Mouse (Mus musculus) frontal cortex, adult (tissue): ENCODE results near the gene Mcoln2.
"Not testable (repeated sequence)": the region's sequence is repeated elsewhere in the genome, so short reads cannot be mapped to it uniquely, and the experiment has no call there.

Experiments
- ATAC-seq: cut with Nextera tagmentation; 2 replicates; pipeline ENCODE4 v1.9.2; 2017; ENCODE audit warnings: mild to moderate bottlenecking, moderate library complexity, mixed read lengths; ENCODE audit not compliant: low TSS enrichment

The Mcoln2 gene

DNA sequence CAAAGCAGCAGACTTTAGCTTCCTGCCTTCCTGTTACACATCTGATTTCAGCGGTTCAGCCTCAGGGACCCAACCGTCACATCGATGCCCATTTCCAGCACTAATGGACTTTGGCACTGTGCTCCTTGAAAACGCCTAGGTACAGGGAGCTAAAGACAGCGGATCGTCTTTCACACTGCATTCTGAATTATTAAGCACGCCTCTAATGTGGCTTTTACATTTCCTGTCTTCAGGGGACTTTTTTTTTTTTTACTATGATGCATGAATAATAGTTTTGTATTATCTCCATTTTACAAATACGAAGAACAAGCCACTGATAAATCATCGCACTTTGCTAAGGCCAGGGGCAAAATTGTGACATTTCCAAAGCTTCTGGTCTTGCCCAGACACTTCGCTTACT, 36.4 kb downstream of the Mcoln2 start:
- ATAC-seq: no peak

DNA sequence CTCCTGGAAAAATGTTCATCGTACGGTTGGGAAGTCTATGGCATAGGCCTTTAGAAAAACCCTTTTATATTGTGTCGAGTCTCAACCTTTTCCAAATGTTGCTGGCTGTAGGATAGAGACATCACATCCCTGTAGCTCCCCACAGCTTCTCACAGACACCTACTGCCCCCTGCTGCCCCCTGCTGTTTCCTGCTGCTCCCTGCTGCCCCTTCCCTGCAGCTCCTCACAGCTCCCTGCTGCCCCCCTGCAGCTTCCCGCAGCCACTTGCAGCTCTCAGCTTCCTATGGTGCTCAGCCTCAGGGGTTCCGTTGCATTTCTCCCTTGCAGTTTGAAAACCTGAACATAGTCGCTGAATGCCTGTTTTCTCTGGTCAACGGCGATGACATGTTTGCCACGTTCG, 40.3 kb downstream of the Mcoln2 start:
- ATAC-seq: no peak

DNA sequence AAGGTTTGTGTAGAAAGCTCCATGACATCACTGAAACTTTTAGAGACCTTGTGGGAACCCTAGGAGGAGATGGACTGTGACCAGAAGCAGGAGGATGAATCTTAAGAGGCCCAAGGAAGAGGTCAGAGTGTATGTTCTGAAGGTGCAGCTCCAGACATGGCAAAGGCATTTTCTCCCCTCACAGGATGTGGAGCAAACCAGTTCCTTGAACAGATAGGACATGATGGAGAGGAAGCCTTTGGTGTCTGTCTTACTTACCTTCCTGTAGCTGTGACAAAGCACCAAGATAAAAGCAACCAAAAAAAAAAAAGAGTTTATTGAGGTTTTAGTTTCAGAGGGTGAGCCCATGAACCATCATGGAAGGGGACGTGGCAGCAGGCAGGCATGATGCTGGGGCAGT, 42.9 kb downstream of the Mcoln2 start:
- no peak for ATAC-seq

- ATAC-seq: no peak
Measured at GRCm38 (mm10) chr3:146195153-146195552, 45.5 kb downstream of the Mcoln2 start.

GRCm38 (mm10) chr3:146196301-146196700, 46.7 kb downstream of the Mcoln2 start:
- ATAC-seq: no peak

DNA sequence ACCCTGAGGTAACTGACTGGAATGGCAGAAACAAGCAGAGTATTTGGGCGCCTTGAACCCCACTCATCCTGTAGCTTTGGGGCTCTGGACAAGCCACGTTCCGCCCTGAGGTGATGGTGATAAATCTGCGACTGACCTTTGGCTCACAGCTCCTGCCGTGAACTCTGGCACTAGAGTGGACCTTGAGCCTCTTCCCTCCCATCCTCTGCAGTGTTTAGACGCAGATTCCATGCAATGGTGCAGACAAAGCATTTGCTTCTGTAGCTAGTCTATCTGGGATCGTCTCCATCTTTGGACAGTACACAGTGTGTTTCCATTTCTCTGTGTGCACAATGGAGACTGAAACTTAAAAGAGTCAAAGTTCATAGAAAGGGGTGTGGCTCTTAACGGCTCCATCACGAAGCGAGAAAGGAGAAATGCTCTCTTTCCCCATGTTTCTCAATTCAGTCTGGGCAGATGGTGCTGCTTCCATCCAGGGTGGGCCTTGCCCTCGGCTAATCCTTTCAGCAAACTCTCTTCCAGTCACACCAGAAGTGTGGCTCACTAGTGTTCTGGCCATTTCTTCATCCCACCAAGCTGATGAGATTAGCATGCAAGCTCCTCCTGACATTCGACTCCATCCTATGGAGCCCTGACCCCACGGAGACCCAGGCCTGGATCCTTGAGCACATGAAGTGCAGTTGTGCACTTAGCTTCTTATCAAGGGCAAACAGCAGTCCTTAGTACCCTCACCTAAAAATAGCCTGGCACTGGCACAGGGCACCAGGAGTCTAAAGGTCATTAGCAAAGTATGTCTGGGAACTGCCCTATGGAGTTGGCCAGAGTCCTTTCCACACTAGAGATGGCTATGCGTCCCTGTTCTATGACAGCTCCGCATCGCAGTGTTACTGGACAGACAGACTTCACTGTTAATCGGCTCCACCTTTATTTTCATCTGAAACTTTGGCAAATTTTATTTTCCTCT, 47.4 kb downstream of the Mcoln2 start:
- ATAC-seq: no peak

DNA sequence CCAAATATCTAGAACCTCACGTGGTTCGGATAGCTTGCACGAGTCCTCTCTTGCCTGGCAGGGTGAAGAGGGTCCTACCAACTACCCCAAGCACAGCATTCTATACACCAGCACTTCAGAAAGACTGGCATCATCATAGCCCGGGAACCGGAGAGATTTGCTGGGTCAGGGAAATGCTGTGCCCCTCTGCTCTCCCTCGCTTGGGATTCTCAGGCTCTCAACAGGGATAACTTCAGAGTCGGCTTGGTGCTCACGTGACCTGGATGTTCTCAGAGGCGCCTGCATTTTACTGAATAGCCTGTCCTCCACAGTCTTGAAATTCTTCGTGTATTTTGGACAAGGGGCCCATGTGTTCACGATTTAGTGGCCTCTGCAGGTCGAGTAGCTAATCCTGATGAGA, 48.2 kb downstream of the Mcoln2 start:
- no peak for ATAC-seq

- ATAC-seq: no peak
Measured at GRCm38 (mm10) chr3:146198803-146199481, 49.3 kb downstream of the Mcoln2 start.

DNA sequence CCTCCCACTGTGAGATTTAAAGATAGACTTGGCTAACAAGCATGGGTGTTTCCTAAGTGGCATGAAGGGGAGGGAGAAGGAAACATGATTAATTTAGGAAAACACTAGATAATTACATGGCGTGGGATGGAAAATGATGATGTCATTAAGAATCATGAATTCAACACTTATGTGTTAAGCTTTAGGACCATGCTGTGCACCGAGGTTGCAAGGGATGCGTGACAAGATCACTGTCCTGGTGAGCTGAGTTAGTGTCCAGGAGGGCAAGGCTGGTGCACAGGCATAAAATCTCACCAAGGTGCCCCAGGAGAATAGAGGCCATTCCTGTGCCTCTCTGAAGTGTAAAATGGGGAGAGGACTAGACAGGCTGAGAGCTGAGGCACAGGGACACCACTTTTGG, 49.9 kb downstream of the Mcoln2 start:
- no peak for ATAC-seq

DNA sequence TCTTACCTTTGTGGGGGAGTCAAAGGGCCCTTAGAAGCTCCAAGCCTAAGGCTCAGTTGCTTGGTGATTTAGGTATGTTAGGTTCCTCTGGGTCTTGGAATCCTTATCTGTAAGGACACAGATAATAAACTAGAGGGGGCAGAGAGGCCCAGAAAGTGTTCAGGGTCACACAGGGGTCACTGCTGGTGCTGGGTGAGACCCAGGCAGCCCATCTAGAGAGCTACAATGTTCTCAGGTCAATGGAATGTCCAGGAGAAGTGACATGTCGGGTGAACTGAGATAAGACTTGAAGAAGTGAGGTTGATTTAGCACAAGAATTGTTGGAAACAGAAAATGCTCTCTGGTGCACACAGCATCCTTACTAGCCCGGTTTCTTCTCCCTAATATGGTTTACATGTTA, 54.7 kb downstream of the Mcoln2 start:
- ATAC-seq: no peak

DNA sequence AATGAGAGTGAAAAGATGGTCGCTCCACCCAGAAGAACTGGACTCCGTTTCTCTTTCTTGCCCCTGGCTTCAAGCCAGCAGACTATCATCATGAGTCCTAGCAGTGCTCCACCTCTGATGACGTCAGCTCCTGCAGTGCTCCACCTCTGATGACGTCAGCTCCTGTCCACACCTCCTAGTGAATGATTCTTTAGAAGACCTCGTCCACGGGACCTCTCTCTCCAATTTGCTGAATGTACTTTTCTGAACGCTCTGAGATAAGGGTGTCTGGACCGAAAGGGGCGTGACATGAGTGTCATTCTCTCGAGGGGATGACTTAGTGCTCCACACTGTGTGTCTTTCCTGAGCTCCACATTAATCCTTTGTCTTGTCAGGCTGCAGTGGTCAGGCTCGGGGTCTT, 55.7 kb downstream of the Mcoln2 start:
- ATAC-seq: no peak

GRCm38 (mm10) chr3:146206635-146207034, 57.0 kb downstream of the Mcoln2 start:
- ATAC-seq: no peak

DNA sequence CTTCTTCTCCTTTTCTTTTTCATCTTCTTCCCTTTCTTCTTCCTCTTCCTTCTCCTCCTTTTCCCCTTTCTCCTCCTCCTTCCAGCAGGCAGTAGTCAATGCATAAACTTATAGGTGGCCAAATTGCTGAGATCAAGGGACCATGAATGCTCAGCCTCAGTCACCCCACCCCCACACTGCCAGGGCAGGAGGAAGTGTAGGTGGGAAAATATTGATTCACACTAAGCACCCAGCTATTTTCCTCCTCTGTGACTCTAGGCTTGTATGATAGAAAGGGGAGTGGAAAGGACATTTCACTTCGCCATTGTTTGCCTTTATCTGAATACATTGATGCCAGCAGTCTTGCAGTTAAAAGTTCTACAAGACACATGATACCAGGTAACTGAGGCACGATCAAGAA, 57.8 kb downstream of the Mcoln2 start:
- ATAC-seq: no peak

DNA sequence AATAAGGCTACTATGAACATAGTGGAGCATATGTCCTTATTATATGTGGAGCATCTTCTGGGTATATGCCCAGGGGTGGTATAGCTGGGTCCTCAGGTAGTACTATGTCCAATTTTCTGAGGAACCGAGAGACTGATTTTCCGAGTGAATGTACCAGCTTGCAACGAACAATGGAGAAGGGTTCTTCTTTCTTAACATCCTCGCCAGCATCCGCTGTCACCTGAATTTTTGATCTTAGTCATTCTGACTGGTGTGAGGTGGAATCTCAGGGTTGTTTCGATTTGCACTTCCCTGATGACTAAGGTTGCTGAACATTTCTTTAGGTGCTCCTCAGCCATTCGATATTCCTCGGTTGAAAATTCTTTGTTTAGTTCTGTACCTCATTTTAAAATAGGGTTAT, 60.1 kb downstream of the Mcoln2 start:
- ATAC-seq: not testable (repeated sequence)

GRCm38 (mm10) chr3:146211141-146211747, 61.6 kb downstream of the Mcoln2 start:
- ATAC-seq: no peak

GRCm38 (mm10) chr3:146211964-146212363, 62.3 kb downstream of the Mcoln2 start:
- no peak for ATAC-seq

DNA sequence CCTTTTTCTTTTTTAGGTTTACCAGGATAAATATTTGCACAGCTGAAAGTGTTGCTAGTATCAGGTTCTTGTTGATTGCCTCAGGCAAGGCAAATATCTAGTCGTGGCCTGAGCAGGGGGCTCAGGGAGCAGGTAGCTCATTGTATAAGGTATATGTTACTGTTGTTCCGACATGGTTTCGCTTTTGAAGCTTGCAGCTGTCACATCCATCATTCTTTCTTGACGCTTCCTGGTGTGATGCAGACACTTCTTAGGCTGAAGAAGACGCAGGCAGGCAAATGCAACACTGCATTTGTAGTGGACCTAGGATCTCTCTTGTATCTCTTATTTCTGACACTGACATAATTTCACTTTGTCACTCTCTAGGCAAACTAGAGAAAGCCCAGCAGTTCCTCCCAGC, 63.7 kb downstream of the Mcoln2 start:
- ATAC-seq: no peak

- ATAC-seq: no peak
Measured at GRCm38 (mm10) chr3:146216561-146216960, 66.9 kb downstream of the Mcoln2 start.

DNA sequence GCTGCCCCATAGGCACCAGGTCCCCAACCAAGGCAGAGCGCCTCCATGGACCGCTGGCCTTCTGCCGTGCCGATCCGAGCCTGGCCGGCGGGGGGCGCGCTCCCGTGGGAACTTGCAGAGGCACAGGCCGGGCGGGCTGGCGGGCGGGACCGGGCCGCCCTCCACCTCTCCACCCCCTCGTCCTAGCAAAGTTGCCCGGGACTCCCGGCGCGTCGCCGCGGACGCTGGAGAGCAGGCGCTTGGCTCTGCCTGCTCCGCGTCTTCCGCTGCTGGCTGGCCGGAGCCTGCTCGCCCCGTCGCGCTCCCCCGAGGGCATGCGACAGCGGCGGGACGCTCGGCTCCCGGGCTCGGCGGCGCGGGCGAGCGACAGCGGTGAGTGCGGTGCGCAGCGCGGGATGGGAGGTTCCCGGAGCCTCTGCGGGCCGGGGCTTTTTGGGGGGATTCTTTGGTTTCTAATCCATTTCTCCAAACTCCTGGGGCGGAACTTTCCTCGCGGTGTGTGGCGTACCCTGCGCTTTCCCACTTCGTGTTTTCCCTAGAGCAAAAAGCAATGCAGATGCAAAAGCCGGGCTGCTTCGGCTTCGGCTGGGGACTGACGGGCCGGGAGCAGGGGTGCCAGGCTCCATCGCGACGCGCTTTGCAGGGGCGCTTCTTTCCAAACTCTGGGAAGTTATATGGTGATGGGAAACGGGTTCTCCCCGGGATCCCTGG, 71.3 kb downstream of the Mcoln2 start, which contains the start of gene Lpar3:
TSS of gene Lpar3 (plus strand) at position 188 of the 711 bp plus-strand sequence.
- ATAC-seq: peak; percentile 41

DNA sequence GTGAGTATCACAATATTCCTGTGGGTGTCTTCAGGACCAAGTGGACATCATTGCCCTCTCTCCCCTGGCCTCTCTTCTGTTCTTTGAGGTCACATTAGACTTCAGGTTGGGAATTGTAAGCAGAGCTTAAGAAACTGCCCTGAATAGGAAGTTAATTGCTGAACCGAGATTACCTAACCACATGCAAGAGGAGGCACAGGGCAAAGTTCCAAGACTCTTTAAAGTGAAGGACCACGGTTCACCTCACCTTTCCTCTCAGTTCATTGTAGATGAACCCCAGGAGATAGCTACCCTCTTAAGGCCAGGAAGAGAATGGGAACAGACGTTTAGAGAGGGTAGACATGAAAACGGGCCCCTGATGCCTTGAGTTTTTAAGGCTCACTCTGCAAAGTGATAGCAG, 74.6 kb downstream of the Mcoln2 start:
- ATAC-seq: no peak

DNA sequence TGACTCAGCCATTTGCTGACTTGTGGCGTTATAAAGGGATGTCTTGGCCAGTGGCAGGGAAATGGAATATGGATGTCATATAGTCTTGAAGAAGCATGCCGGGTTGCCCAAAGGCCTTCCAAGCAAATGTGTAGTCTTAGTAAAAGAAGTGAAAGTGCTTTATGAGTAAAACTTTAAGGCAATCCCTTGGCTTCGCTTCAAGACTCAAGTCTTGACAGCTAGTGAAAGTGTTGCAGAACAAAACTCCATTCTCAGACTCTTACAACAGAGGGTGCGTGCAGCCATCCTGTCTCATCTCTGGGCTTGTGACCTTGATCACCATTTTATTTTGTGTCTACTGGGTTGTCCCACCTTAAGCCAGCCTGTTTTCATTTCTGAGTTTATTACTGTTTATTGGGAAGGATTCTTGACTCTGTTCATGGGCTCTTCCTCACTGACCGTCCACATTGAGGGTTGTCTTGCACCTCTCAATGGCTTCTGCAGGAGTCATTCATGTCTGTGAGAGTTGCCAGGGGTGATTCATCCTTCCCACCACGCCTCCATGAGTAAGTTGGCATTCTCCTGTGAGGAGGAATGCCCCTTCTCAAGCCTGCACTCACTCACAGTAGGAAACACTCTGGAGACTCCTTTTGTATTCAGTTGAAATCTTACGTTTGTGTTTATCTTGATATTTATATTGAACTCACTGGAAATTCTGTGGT, 75.6 kb downstream of the Mcoln2 start:
- peak; percentile 52; the same call in 1 of the 2 replicates for ATAC-seq
